ENCODE assay signal across 8 mouse cellular contexts in the genomic region with DNA sequence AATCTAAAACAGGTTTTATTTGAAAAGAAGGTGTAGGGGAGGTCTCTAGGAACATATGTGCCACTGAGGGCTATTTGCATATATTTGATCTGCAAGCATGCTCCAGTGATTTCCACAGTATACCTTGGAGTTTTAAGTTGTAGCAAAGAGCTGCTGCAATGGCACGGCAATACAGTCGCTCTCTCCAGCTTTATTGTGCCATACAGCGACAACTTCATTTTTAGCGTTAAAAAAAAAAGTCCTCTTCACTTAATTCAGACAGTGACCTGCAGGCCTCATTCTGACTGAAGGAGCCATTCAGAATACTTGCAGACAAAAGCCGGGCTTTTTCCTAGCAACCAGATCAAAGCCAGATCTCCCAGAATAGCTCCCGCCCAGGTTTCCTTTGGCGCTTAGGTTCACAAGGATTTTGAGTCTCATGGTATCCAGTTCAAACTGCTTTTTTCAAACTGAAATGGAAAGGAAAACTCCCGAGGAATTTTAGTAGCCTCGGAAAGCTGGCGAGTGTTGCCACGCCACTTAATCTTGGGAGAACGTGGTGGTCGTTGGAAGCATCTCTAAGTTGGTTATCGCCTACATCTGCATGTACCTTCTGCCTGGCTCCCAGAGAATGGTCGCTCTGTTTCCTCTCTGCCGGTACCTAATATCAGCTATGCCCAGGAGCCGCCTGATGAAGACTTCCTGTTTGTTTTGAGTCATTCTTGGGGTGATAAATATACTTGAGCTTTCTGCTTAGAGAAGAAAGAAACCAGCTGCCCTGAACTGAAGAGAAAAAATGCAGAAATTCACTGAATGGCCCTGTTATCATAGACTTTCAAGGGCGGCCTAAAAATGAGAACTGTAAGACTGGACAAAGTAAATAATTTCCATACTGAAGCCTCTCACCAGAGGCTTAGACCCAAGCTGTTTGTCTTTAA.
DNase-seq lines count a peak whose midpoint lies in the region; ATAC-seq and TF ChIP-seq lines count a peak whose summit lies in the region.

No protein-coding gene starts in this region.

- WGBS in hindbrain, postnatal 0 days = 12% methylated on average over 18 of the region's 18 CpGs
- WGBS in liver, embryonic 16.5 days (ENCODE audit: insufficient replicate concordance) = 10% methylated on average over 18 of the region's 18 CpGs
- WGBS in neural tube, embryonic 12.5 days = 6% methylated on average over 18 of the region's 18 CpGs

- TF ChIP-seq CTCF in hindbrain, postnatal 0 days (IDR thresholded peaks at IDR 0.05; ENCODE audit: low read depth) = no peak

- no peaks in the 10 kb centered on the region for H3K9me3 ChIP-seq in hindbrain, postnatal 0 days (ENCODE audit: low read length)
- H3K9me3 ChIP-seq in liver, embryonic 16.5 days (replicated peaks; ENCODE audit: control insufficient read depth, low read length) = no peaks in the 10 kb centered on the region
- no peaks in the 10 kb centered on the region for H3K9me3 ChIP-seq in neural tube, embryonic 12.5 days

- H3K4me1 ChIP-seq in hindbrain, postnatal 0 days (ENCODE audit: insufficient read depth, low read length) = 0 out of 2 replicates have a peak, but pooled peaks cover 5% of the 10 kb centered on the region
- H3K4me1 ChIP-seq in liver, embryonic 16.5 days (ENCODE audit: control insufficient read depth, low read depth, low read length) = peaks cover 22% of the 10 kb centered on the region
- peaks cover 13% of the 10 kb centered on the region for H3K4me1 ChIP-seq in neural tube, embryonic 12.5 days

- H3K4me2 ChIP-seq in hindbrain, postnatal 0 days (ENCODE audit: low read depth, low read length) = peak overlapping the region; percentile 51
- H3K4me2 ChIP-seq in liver, embryonic 16.5 days (ENCODE audit: low read depth, low read length) = peak overlapping the region; percentile 41
- peak overlapping the region; percentile 51 for H3K4me2 ChIP-seq in neural tube, embryonic 12.5 days (replicated peaks)

- peak overlapping the region; percentile 34 for H3K27ac ChIP-seq in hindbrain, postnatal 0 days
- H3K27ac ChIP-seq in liver, embryonic 16.5 days (ENCODE audit: low read length) = peak overlapping the region; percentile 8; the same call in 1 of the 2 replicates
- H3K27ac ChIP-seq in neural tube, embryonic 12.5 days = no peak overlapping the region

- H3K4me3 ChIP-seq in hindbrain, postnatal 0 days (ENCODE audit: low read length) = 0 out of 2 replicates have a peak overlapping the region, but pooled peaks have one; percentile 6
- peak overlapping the region; percentile 13; the same call in 1 of the 2 replicates for H3K4me3 ChIP-seq in liver, embryonic 16.5 days (ENCODE audit: low read depth, low read length)
- no peak overlapping the region for H3K4me3 ChIP-seq in neural tube, embryonic 12.5 days

- H3K36me3 ChIP-seq in hindbrain, postnatal 0 days (ENCODE audit: insufficient read depth, low read length) = no peaks in the 10 kb centered on the region
- H3K36me3 ChIP-seq in liver, embryonic 16.5 days (ENCODE audit: control insufficient read depth, insufficient read depth) = no peaks in the 10 kb centered on the region
- no peaks in the 10 kb centered on the region for H3K36me3 ChIP-seq in neural tube, embryonic 12.5 days

- peak; percentile 29 for DNase-seq in adrenal gland, postnatal 10 days
- no peak for DNase-seq in adrenal gland, postnatal 4 days (ENCODE audit: low spot score in 2 of 2)
- peak; percentile 8 for DNase-seq in fibroblast of lung, adult 2 months (ENCODE audit: low read depth)
- DNase-seq in hindbrain, postnatal 0 days (ENCODE audit: low spot score) = peak; percentile 43

- no peaks in the 10 kb centered on the region for H3K27me3 ChIP-seq in hindbrain, postnatal 0 days (ENCODE audit: insufficient read depth, low read length)
- H3K27me3 ChIP-seq in liver, embryonic 16.5 days (ENCODE audit: control insufficient read depth, insufficient read depth, low read depth, low read length) = no peaks in the 10 kb centered on the region
- no peaks in the 10 kb centered on the region for H3K27me3 ChIP-seq in neural tube, embryonic 12.5 days (replicated peaks)

- H3K9ac ChIP-seq in hindbrain, postnatal 0 days (replicated peaks; ENCODE audit: low read length) = 0 out of 2 replicates have a peak overlapping the region, but pooled peaks have one; percentile 6
- 0 out of 2 replicates have a peak overlapping the region, but pooled peaks have one; percentile 4 for H3K9ac ChIP-seq in liver, embryonic 16.5 days (ENCODE audit: low read depth, low read length)
- H3K9ac ChIP-seq in neural tube, embryonic 12.5 days = no peak overlapping the region

- no peak for ATAC-seq in hindbrain, postnatal 0 days
- ATAC-seq in liver, embryonic 16.5 days (ENCODE audit: low read depth) = peak; percentile 50
- ATAC-seq in neural tube, embryonic 12.5 days (ENCODE audit: low FRiP score, low read depth) = peak; percentile 58; the same call in 1 of the 2 replicates
- no peak for ATAC-seq in CD4-positive, CD25-positive, alpha-beta regulatory T cell, adult 4 months
- ATAC-seq in inflammation-experienced regulatory T-cells, adult 6 months = no peak

Comparison
In these comparisons a context has a peak if more than half of its experiments do, and no peak if none do; other contexts are left out.
1. DNase-seq: peak in adrenal gland, postnatal 10 days (single experiment), fibroblast of lung, adult 2 months (single experiment) and hindbrain, postnatal 0 days (single experiment); none in adrenal gland, postnatal 4 days (0 of 2).
2. ATAC-seq: peak in liver, embryonic 16.5 days (single experiment) and neural tube, embryonic 12.5 days (single experiment); none in hindbrain, postnatal 0 days (single experiment), CD4-positive, CD25-positive, alpha-beta regulatory T cell, adult 4 months (single experiment) and inflammation-experienced regulatory T-cells, adult 6 months (single experiment).
3. Peak in every context shown above with its lines, with median percentiles within 50 percentile points of each other: H3K4me2 ChIP-seq.